Mouse (Mus musculus) MEL (cell line): ENCODE measurements around the gene Sp2. TPM values are rescaled to one million over a fixed set of nuclear protein-coding genes. Genes with fewer than 3 reads are reported as not detected.

ENCODE experiments used
- DNase-seq: peaks from one replicate; pipeline ENCODE4 v3.0.0; 2011; ENCODE audit warnings: low read depth, low spot score
- H3K27ac ChIP-seq: 2 replicates; pipeline ENCODE4 v1.5.1; 2012; ENCODE audit warnings: low read depth, mild to moderate bottlenecking, control low read depth, low read length, moderate library complexity; ENCODE audit not compliant: control insufficient read depth
- H3K27me3 ChIP-seq, 2 experiments: fragments of 150-350 bp in 1 of 2; sonication (generic) in 1 of 2; 2 replicates each; pipeline ENCODE4 v1.6.1; 2012; ENCODE audit warnings: low read length in 2 of 2, mild to moderate bottlenecking in 2 of 2, improper control_type of control experiment in 1 of 2, moderate library complexity in 1 of 2; ENCODE audit not compliant: insufficient read depth in 2 of 2, control insufficient read depth in 1 of 2
- H3K36me3 ChIP-seq, 2 experiments: 2 replicates each; pipeline ENCODE4 v1.6.1; 2012 to 2014; ENCODE audit warnings: low read length in 2 of 2, improper control_type of control experiment in 1 of 2, inconsistent platforms in 1 of 2, mild to moderate bottlenecking in 1 of 2; ENCODE audit not compliant: insufficient read depth in 2 of 2, control insufficient read depth in 1 of 2
- H3K4me1 ChIP-seq, 2 experiments: fragments of 150-350 bp in 1 of 2; sonication (generic) in 1 of 2; 2 replicates each; pipeline ENCODE4 v1.6.1; 2012; ENCODE audit warnings: low read length in 2 of 2, improper control_type of control experiment in 1 of 2, mild to moderate bottlenecking in 1 of 2; ENCODE audit not compliant: insufficient read depth in 2 of 2, control insufficient read depth in 1 of 2
- H3K4me3 ChIP-seq, 2 experiments: fragments of 150-350 bp in 1 of 2; sonication (generic) in 1 of 2; 2 replicates each; pipeline ENCODE4 v1.5.1; 2012; ENCODE audit warnings: low read depth in 2 of 2, low read length in 2 of 2, mild to moderate bottlenecking in 2 of 2, moderate library complexity in 2 of 2, control low read depth in 1 of 2, improper control_type of control experiment in 1 of 2; ENCODE audit not compliant: control insufficient read depth in 1 of 2, insufficient read depth in 1 of 2
- H3K79me2 ChIP-seq: 2 replicates; pipeline ENCODE4 v1.6.1; 2012; ENCODE audit warnings: mild to moderate bottlenecking, low read length, moderate library complexity; ENCODE audit not compliant: control insufficient read depth, poor library complexity, insufficient read depth
- H3K9ac ChIP-seq: 2 replicates; pipeline ENCODE4 v1.6.1; 2012; ENCODE audit warnings: low read depth, mild to moderate bottlenecking, control low read depth, low read length, moderate library complexity; ENCODE audit not compliant: control insufficient read depth, poor library complexity, severe bottlenecking
- H3K9me3 ChIP-seq: fragments of 150-350 bp; sonication (generic); replicated peaks from 2 replicates; pipeline ENCODE4 v1.6.1; 2012; ENCODE audit warnings: mild to moderate bottlenecking, low read length, improper control_type of control experiment, moderate library complexity; ENCODE audit not compliant: insufficient read depth
- BHLHE40 ChIP-seq: IDR thresholded peaks from 2 replicates; pipeline ENCODE4 v1.6.1; 2012; ENCODE audit warnings: low read depth, mild to moderate bottlenecking, inconsistent platforms, low read length, improper control_type of control experiment, borderline replicate concordance
- CTCF ChIP-seq, 3 experiments: IDR thresholded peaks in 2 of 3; conservative IDR thresholded peaks in 1 of 3; 2 replicates each; pipeline ENCODE4 v1.5.1; 2011 to 2012; ENCODE audit warnings: low read length in 3 of 3, low read depth in 2 of 3, mild to moderate bottlenecking in 2 of 3, improper control_type of control experiment in 1 of 3, inconsistent platforms in 1 of 3, mixed read lengths in 1 of 3, moderate library complexity in 1 of 3; ENCODE audit not compliant: control insufficient read depth in 1 of 3, insufficient read depth in 1 of 3, poor library complexity in 1 of 3, severe bottlenecking in 1 of 3
- ELF1 ChIP-seq: IDR thresholded peaks from 2 replicates; pipeline ENCODE4 v1.6.1; 2014; ENCODE audit warnings: low read depth, mild to moderate bottlenecking, inconsistent platforms, low read length, improper control_type of control experiment, moderate library complexity
- EP300 ChIP-seq, 2 experiments: IDR thresholded peaks; 2 replicates each; pipeline ENCODE4 v1.6.1; 2011; ENCODE audit warnings: improper control_type of control experiment in 2 of 2, low read length in 2 of 2, low read depth in 1 of 2, mild to moderate bottlenecking in 1 of 2
- ETS1 ChIP-seq: IDR thresholded peaks from 2 replicates; pipeline ENCODE4 v1.6.1; 2012; ENCODE audit warnings: low read depth, mild to moderate bottlenecking, inconsistent platforms, low read length, improper control_type of control experiment, moderate library complexity
- GABPA ChIP-seq: IDR thresholded peaks from 2 replicates; pipeline ENCODE4 v1.6.1; 2012; ENCODE audit warnings: low read depth, mild to moderate bottlenecking, inconsistent platforms, low read length, improper control_type of control experiment, moderate library complexity
- GATA1 ChIP-seq: IDR thresholded peaks from 2 replicates; pipeline ENCODE4 v1.6.1; 2011; ENCODE audit warnings: low read depth, low read length, improper control_type of control experiment
- JUND ChIP-seq: IDR thresholded peaks from 2 replicates; pipeline ENCODE4 v1.6.1; 2011; ENCODE audit warnings: low read depth, mild to moderate bottlenecking, improper control_type of control experiment, low read length
- KAT2A ChIP-seq: conservative IDR thresholded peaks from 2 replicates; pipeline ENCODE4 v1.6.1; 2012; ENCODE audit warnings: low read depth, low read length, improper control_type of control experiment, inconsistent platforms
- MAFK ChIP-seq: IDR thresholded peaks from 2 replicates; pipeline ENCODE4 v1.6.1; 2011; ENCODE audit warnings: low read depth, mild to moderate bottlenecking, low read length, improper control_type of control experiment, borderline replicate concordance
- MAZ ChIP-seq: IDR thresholded peaks from 2 replicates; pipeline ENCODE4 v1.6.1; 2012; ENCODE audit warnings: low read depth, mild to moderate bottlenecking, inconsistent platforms, low read length, improper control_type of control experiment
- MXI1 ChIP-seq: IDR thresholded peaks from 2 replicates; pipeline ENCODE4 v1.6.1; 2011; ENCODE audit warnings: mild to moderate bottlenecking, low read depth, low read length, improper control_type of control experiment
- MYC ChIP-seq: IDR thresholded peaks from 2 replicates; pipeline ENCODE4 v1.6.1; 2011; ENCODE audit warnings: low read depth, mild to moderate bottlenecking, low read length, improper control_type of control experiment, moderate library complexity
- NRF1 ChIP-seq: IDR thresholded peaks from 2 replicates; pipeline ENCODE4 v1.6.1; 2014; ENCODE audit warnings: low read depth, mild to moderate bottlenecking, inconsistent platforms, low read length, improper control_type of control experiment, moderate library complexity; ENCODE audit not compliant: poor library complexity, insufficient read depth, severe bottlenecking
- POLR2A ChIP-seq, 2 experiments: IDR thresholded peaks; 2 replicates each; pipeline ENCODE4 v1.6.1; 2011 to 2012; ENCODE audit warnings: low read length in 2 of 2, mild to moderate bottlenecking in 2 of 2, control low read depth in 1 of 2, improper control_type of control experiment in 1 of 2, low read depth in 1 of 2, moderate library complexity in 1 of 2; ENCODE audit not compliant: control insufficient read depth in 1 of 2, insufficient read depth in 1 of 2, poor library complexity in 1 of 2
- POLR2AphosphoS5 ChIP-seq: IDR thresholded peaks from 2 replicates; pipeline ENCODE4 v1.6.1; 2012; ENCODE audit warnings: low read depth, borderline replicate concordance, mild to moderate bottlenecking, inconsistent platforms, low read length, moderate library complexity, mixed read lengths
- RCOR1 ChIP-seq: IDR thresholded peaks from 2 replicates; pipeline ENCODE4 v1.6.1; 2012; ENCODE audit warnings: low read depth, mild to moderate bottlenecking, inconsistent platforms, low read length, improper control_type of control experiment
- SIN3A ChIP-seq: IDR thresholded peaks from 2 replicates; pipeline ENCODE4 v1.6.1; 2012; ENCODE audit warnings: low read length, improper control_type of control experiment, inconsistent platforms
- SMC3 ChIP-seq: IDR thresholded peaks from 2 replicates; pipeline ENCODE4 v1.6.1; 2011; ENCODE audit warnings: low read depth, low read length, improper control_type of control experiment
- TAL1 ChIP-seq: IDR thresholded peaks from 2 replicates; pipeline ENCODE4 v1.6.1; 2012; ENCODE audit warnings: mild to moderate bottlenecking, inconsistent platforms, low read length, moderate library complexity, mixed read lengths
- UBTF ChIP-seq: IDR thresholded peaks from 2 replicates; pipeline ENCODE4 v1.6.1; 2012; ENCODE audit warnings: low read depth, mild to moderate bottlenecking, inconsistent platforms, low read length, improper control_type of control experiment, moderate library complexity, borderline replicate concordance; ENCODE audit not compliant: insufficient read depth
- USF2 ChIP-seq, 2 experiments: IDR thresholded peaks; 2 replicates each; pipeline ENCODE4 v1.6.1; 2011 to 2012; ENCODE audit warnings: improper control_type of control experiment in 2 of 2, low read length in 2 of 2, borderline replicate concordance in 1 of 2, inconsistent platforms in 1 of 2, low read depth in 1 of 2, mild to moderate bottlenecking in 1 of 2; ENCODE audit not compliant: insufficient read depth in 1 of 2
- ZC3H11A ChIP-seq: IDR thresholded peaks from 2 replicates; pipeline ENCODE4 v1.6.1; 2012; ENCODE audit warnings: low read depth, mild to moderate bottlenecking, inconsistent platforms, low read length, improper control_type of control experiment
- ZNF384 ChIP-seq: IDR thresholded peaks from 2 replicates; pipeline ENCODE4 v1.6.1; 2012; ENCODE audit warnings: low read depth, mild to moderate bottlenecking, inconsistent platforms, low read length, improper control_type of control experiment
- polyA plus RNA-seq, 2 experiments: library from polyadenylated mRNA; stranded (reverse) in 1 of 2; unstranded in 1 of 2; fragments of >175 nt in 1 of 2; fragments of >200 nt in 1 of 2; gene quantifications; 2 replicates each; pipeline versions ENCODE4 v1.2.1 to v1.2.4; 2012; ENCODE audit warnings: low replicate concordance in 2 of 2, low read depth in 1 of 2; ENCODE audit not compliant: insufficient read length in 2 of 2, insufficient read depth in 1 of 2, missing spikeins in 1 of 2
- total RNA-seq: library from RNA; depleted of rRNA; stranded (reverse); fragments of 300-350 nt; gene quantifications from 2 replicates; pipeline ENCODE4 v1.2.3, GENCODE M21; 2012

Sp2 gene
- total and polyA plus RNA-seq, 3 experiments = 1.4 to 20.3 TPM; not detected in 1

DNA sequence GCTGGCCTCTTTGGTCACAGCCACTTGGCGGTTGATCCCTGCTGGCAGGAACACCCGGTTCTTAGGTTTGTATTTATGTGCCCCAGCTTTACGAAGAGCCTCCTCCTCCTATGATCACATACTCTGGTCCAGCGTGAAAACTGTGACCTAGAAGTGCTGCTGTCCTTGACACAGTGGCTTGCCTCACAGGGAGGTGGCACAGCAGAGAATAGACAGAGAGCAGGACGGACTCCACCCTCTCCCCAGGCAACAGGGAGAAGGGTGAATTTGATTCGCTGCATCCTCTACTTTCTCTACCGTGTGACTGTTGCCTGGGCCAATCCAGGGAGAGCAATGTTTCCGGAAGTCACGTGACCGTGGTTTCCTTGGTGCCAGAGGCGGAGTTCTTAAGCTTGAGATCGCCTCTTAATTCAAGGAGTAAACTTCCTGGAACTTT is 47.8 kb downstream of the Sp2 start (continued):
- TF ChIP-seq MYC (no peak), SMC3 (no peak), MAZ (no peak), KAT2A (no peak), MAFK (no peak), ZNF384 (no peak), EP300 (IDR thresholded peaks at IDR 0.05; ENCODE audit: low read depth in 1 of 2, low read length in 2 of 2) (no peak), RCOR1 (no peak), UBTF (no peak), ELF1 (no peak), TAL1 (no peak), SIN3A (no peak), ETS1 (no peak)
- TF ChIP-seq, all 39 proteins: peak for 5

- Histone ChIP-seq H3K4me3 (no peak overlapping the region), H3K4me1 (peaks cover 4 to 7% of the 10 kb centered on the region in 2 experiments; a peak in 3 of 4 replicates), H3K36me3 (peaks cover 0 to 3% of the 10 kb centered on the region in 2 experiments; a peak in 2 of 4 replicates), H3K9ac (no peak overlapping the region), H3K27me3 (no peaks in the 10 kb centered on the region), H3K9me3 (no peaks in the 10 kb centered on the region), H3K79me2 (no peaks in the 10 kb centered on the region), H3K27ac (no peak overlapping the region)
- no peak for DNase-seq
- TF ChIP-seq NRF1 = no peak
- TF ChIP-seq CTCF (IDR thresholded peaks at IDR 0.05 in 2 of 3, conservative IDR thresholded peaks at IDR 0.05 in 1 of 3; ENCODE audit: control insufficient read depth in 1 of 3, insufficient read depth in 1 of 3, low read depth in 2 of 3, low read length in 3 of 3, poor library complexity in 1 of 3, severe bottlenecking in 1 of 3) = no peak
- no peak for TF ChIP-seq EP300 (IDR thresholded peaks at IDR 0.05; ENCODE audit: low read depth in 1 of 2, low read length in 2 of 2)
- no peak for TF ChIP-seq RCOR1
- TF ChIP-seq ELF1 = no peak
- no peak for TF ChIP-seq GABPA
- no peak for TF ChIP-seq MAFK
- no peak for TF ChIP-seq UBTF
- TF ChIP-seq ZC3H11A = no peak
- no peak for TF ChIP-seq GATA1
- TF ChIP-seq MAZ = no peak
- no peak for TF ChIP-seq MXI1
- TF ChIP-seq USF2 (IDR thresholded peaks at IDR 0.05; ENCODE audit: borderline replicate concordance in 1 of 2, insufficient read depth in 1 of 2, low read depth in 1 of 2, low read length in 2 of 2) = no peak
- TF ChIP-seq SIN3A = no peak
- no peak for TF ChIP-seq POLR2AphosphoS5
- no peak for TF ChIP-seq POLR2A (IDR thresholded peaks at IDR 0.05; ENCODE audit: control insufficient read depth in 1 of 2, insufficient read depth in 1 of 2, low read depth in 1 of 2, low read length in 2 of 2, poor library complexity in 1 of 2)
- TF ChIP-seq BHLHE40 = no peak
- TF ChIP-seq ZNF384 = no peak
- TF ChIP-seq JUND = no peak
Observed at GRCm38 (mm10) chr11:96933562-96934276, 49.0 kb downstream of the Sp2 start.
